Mouse (Mus musculus): ENCODE measurements around the gene Rpl18a. TPM values are rescaled to one million over a fixed set of nuclear protein-coding genes. Genes with fewer than 3 reads are reported as not detected.

The Rpl18a gene
- total RNA-seq, 2 experiments from 2014 or later = 492 to 1,896 TPM

- ATAC-seq (replicated peaks; ENCODE audit: low FRiP score, poor library complexity, severe bottlenecking) = 0 out of 2 replicates have a peak, but pooled peaks have one; percentile 43
Observed at GRCm38 (mm10) chr8:70887669-70888068, 9.5 kb downstream of the Rpl18a start.

GRCm38 (mm10) chr8:70885612-70886011 is 11.6 kb downstream of the Rpl18a start:
- no peak for ATAC-seq (replicated peaks; ENCODE audit: low FRiP score, poor library complexity, severe bottlenecking)

- ATAC-seq (replicated peaks; ENCODE audit: low FRiP score, poor library complexity, severe bottlenecking) = no peak
Observed at GRCm38 (mm10) chr8:70884683-70885082, 12.5 kb downstream of the Rpl18a start.

- no peak for ATAC-seq (replicated peaks; ENCODE audit: low FRiP score, poor library complexity, severe bottlenecking)
Observed at GRCm38 (mm10) chr8:70884186-70884585, 13.0 kb downstream of the Rpl18a start.

GRCm38 (mm10) chr8:70880546-70880945 is 16.7 kb downstream of the Rpl18a start:
- ATAC-seq (replicated peaks; ENCODE audit: low FRiP score, poor library complexity, severe bottlenecking) = no peak

- no peak for ATAC-seq (replicated peaks; ENCODE audit: low FRiP score, poor library complexity, severe bottlenecking)
Observed at GRCm38 (mm10) chr8:70880126-70880525, 17.1 kb downstream of the Rpl18a start.

GRCm38 (mm10) chr8:70879500-70879899 is 17.7 kb downstream of the Rpl18a start:
- ATAC-seq (replicated peaks; ENCODE audit: low FRiP score, poor library complexity, severe bottlenecking) = no peak

GRCm38 (mm10) chr8:70878178-70878577 is 19.0 kb downstream of the Rpl18a start:
- ATAC-seq (replicated peaks; ENCODE audit: low FRiP score, poor library complexity, severe bottlenecking) = no peak

- no peak for ATAC-seq (replicated peaks; ENCODE audit: low FRiP score, poor library complexity, severe bottlenecking)
Observed at GRCm38 (mm10) chr8:70876382-70876781, 20.8 kb downstream of the Rpl18a start.

GRCm38 (mm10) chr8:70874441-70874840 is 22.8 kb downstream of the Rpl18a start:
- ATAC-seq (replicated peaks; ENCODE audit: low FRiP score, poor library complexity, severe bottlenecking) = no peak

- peak; percentile 81 for ATAC-seq (replicated peaks; ENCODE audit: low FRiP score, poor library complexity, severe bottlenecking)
Observed at GRCm38 (mm10) chr8:70873364-70873985, 23.7 kb downstream of the Rpl18a start, which contains the start of gene Ccdc124. Gene Ccdc124, minus strand, starts transcription at chr8:70873935.

GRCm38 (mm10) chr8:70872643-70873363 is 24.4 kb downstream of the Rpl18a start:
- no peak for ATAC-seq (replicated peaks; ENCODE audit: low FRiP score, poor library complexity, severe bottlenecking)

- no peak for ATAC-seq (replicated peaks; ENCODE audit: low FRiP score, poor library complexity, severe bottlenecking)
Observed at GRCm38 (mm10) chr8:70871195-70871807, 25.9 kb downstream of the Rpl18a start.

- peak; percentile 42; the same call in 1 of the 2 replicates for ATAC-seq (replicated peaks; ENCODE audit: low FRiP score, poor library complexity, severe bottlenecking)
Observed at GRCm38 (mm10) chr8:70869601-70870041, 27.6 kb downstream of the Rpl18a start.

GRCm38 (mm10) chr8:70869199-70869571 is 28.0 kb downstream of the Rpl18a start:
- ATAC-seq (replicated peaks; ENCODE audit: low FRiP score, poor library complexity, severe bottlenecking) = no peak

- peak; percentile 49 for ATAC-seq (replicated peaks; ENCODE audit: low FRiP score, poor library complexity, severe bottlenecking)
Observed at GRCm38 (mm10) chr8:70868559-70869198, 28.5 kb downstream of the Rpl18a start.

- ATAC-seq (replicated peaks; ENCODE audit: low FRiP score, poor library complexity, severe bottlenecking) = no peak
Observed at GRCm38 (mm10) chr8:70866566-70866965, 30.6 kb downstream of the Rpl18a start.

- no peak for ATAC-seq (replicated peaks; ENCODE audit: low FRiP score, poor library complexity, severe bottlenecking)
Observed at GRCm38 (mm10) chr8:70866001-70866520, 31.2 kb downstream of the Rpl18a start.

- peak; percentile 78 for ATAC-seq (replicated peaks; ENCODE audit: low FRiP score, poor library complexity, severe bottlenecking)
Observed at GRCm38 (mm10) chr8:70865350-70866000, 31.7 kb downstream of the Rpl18a start.
